Mouse (Mus musculus) midbrain, embryonic 12.5 days (tissue): Measurements from ENCODE around the gene Zbtb25. TPM values are rescaled to one million over a fixed set of nuclear protein-coding genes. Genes with fewer than 3 reads are reported as not detected.

Experiments used
- ATAC-seq: fragments of 200-750 bp; cut with Nextera tagmentation; 2 replicates; pipeline ENCODE4 v1.8.0; 2017; ENCODE audit warnings: low read depth, moderate TSS enrichment, moderate library complexity; ENCODE audit not compliant: low FRiP score
- H3K27ac ChIP-seq: fragments of 300-500 bp; sonication (generic); replicated peaks from 2 replicates; pipeline ENCODE4 v1.5.1; 2016; ENCODE audit warnings: mild to moderate bottlenecking
- H3K27me3 ChIP-seq: fragments of 300-500 bp; sonication (generic); 2 replicates; pipeline ENCODE4 v1.6.1; 2016; ENCODE audit warnings: mild to moderate bottlenecking
- H3K36me3 ChIP-seq: fragments of 300-500 bp; sonication (generic); 2 replicates; pipeline ENCODE4 v1.6.1; 2016
- H3K4me1 ChIP-seq: fragments of 300-500 bp; sonication (generic); 2 replicates; pipeline ENCODE4 v1.6.1; 2016
- H3K4me2 ChIP-seq: fragments of 300-500 bp; sonication (generic); replicated peaks from 2 replicates; pipeline ENCODE4 v1.6.1; 2016; ENCODE audit warnings: mild to moderate bottlenecking, moderate library complexity
- H3K4me3 ChIP-seq: fragments of 300-500 bp; sonication (generic); 2 replicates; pipeline ENCODE4 v1.5.1; 2016; ENCODE audit warnings: mild to moderate bottlenecking
- H3K9ac ChIP-seq: fragments of 300-500 bp; sonication (generic); replicated peaks from 2 replicates; pipeline ENCODE4 v1.6.1; 2016; ENCODE audit warnings: mild to moderate bottlenecking, moderate library complexity
- H3K9me3 ChIP-seq: fragments of 300-500 bp; sonication (generic); 2 replicates; pipeline ENCODE4 v1.6.1; 2016; ENCODE audit warnings: mild to moderate bottlenecking
- WGBS: fragments of 180-500 bp; shearing (Covaris S2); methylation state at CpG from one replicate; pipeline ENCODE4 v1.1.7; 2016; 5-methylcytosine and 5-hydroxymethylcytosine counted together
- polyA plus RNA-seq: library from polyadenylated mRNA; unstranded; fragments of >200 nt; fragmentation: Nextera tagmentation; extraction: Ambion mirVana; gene quantifications from 2 replicates; pipeline ENCODE4 v1.2.1, GENCODE M21; 2016

Gene Zbtb25
- polyA plus RNA-seq, 1 experiment from 2014 or later, result 20.2 TPM

DNA sequence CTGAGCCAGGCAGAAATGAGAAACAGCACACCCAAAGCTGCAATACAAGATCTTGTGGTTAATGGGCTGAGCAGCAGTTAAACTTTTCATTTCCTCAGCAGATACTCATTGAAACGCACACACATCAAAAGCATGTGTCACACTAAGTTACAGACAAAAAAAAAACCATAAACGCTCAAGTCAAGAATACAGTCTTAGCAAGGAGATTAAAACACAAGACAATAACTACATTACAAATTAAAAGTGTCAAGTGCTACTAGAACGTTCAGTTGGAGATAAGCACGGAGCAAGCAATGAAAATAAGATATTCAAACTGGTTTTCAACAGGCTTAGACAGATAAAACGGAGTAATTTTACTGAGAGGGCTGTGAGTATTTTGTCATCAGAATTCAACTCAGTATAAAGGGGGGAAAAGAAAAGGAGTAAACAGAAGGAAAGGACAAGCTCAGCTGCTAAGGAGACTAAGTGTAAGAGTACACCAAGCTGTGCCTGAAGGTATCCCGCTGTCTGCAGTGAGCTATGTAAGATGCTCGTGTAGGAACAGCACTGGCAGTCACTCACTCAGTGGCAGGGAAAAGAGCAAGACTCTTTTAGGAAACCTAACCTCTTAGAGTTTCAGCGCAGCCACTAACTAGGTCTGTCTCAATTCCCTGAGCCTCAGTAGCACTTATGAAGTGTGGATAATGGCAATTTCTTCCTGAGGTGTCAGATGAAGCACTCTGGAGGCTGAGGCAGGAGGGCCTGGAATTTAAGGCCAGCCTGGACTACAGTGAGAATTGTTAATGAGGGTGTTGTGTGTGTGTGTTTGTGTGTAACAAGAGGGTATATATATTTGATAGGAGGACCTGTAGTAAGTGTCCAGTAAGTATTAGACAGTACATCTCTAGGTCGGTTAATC is 7.7 kb downstream of the Zbtb25 start:
- no peak overlapping the region for H3K9ac ChIP-seq
- ATAC-seq, result no peak
- no peak overlapping the region for H3K4me3 ChIP-seq
- no peak overlapping the region for H3K27ac ChIP-seq
- 0 out of 2 replicates have a peak, but pooled peaks cover 6% of the 10 kb centered on the region for H3K4me1 ChIP-seq
- H3K36me3 ChIP-seq, result no peaks in the 10 kb centered on the region; the same call in 1 of the 2 replicates
- no peak overlapping the region for H3K4me2 ChIP-seq
- 75% methylated on average over 9 of the region's 9 CpGs for WGBS
- H3K9me3 ChIP-seq, result no peaks in the 10 kb centered on the region
- H3K27me3 ChIP-seq, result no peaks in the 10 kb centered on the region

DNA sequence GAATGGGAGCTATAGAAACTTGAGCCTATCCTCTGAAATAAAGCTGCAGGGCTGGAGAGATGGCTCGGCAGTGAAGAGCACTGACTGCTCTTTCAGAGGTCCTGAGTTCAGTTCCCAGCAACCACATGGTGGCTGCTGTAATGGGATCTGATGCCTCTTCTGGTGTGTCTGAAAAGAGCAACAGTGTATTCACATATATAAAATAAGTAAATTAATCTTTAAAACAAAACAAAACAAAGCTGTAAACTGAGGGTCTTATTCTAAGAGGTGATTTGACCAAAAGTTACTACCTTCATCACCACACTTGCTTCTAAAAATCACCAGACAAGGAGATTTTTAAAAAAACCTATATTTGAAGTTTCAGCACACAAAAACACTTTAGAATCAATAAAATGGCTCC is 8.5 kb downstream of the Zbtb25 start:
- WGBS, result 46% methylated on average over 1 of the region's 1 CpGs
- H3K9me3 ChIP-seq, result no peaks in the 10 kb centered on the region
- H3K4me2 ChIP-seq, result no peak overlapping the region
- no peak overlapping the region for H3K9ac ChIP-seq
- 0 out of 2 replicates have a peak, but pooled peaks cover 2% of the 10 kb centered on the region for H3K4me1 ChIP-seq
- no peak overlapping the region for H3K27ac ChIP-seq
- H3K27me3 ChIP-seq, result no peaks in the 10 kb centered on the region
- H3K4me3 ChIP-seq, result no peak overlapping the region
- no peaks in the 10 kb centered on the region; the same call in 1 of the 2 replicates for H3K36me3 ChIP-seq
- no peak for ATAC-seq

DNA sequence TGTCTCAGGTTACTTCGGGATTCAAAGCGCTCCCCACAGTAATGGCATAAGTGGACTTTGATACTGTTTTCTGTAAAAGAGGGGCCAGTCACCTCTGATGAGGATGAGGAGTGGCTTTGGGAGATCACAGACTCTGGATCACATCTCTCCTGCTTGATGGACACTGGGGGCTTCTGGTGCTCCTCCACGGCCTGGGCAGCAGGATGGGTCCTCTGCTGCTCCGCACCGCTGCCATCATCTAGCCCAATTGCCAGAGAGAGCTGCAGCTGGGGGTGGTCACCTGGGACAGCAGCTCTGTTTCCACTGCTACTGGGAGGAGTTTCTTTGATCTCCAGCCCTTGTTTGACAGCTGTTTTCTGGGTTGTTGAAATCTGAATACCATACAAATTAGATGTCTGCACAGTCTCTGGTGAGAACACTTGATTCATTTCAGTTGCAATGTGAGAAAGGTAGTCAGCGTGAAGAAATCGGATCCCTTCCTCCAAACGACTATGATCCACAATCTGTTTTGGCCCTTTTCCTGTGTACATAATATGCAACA is 19.7 kb downstream of the Zbtb25 start:
- Histone ChIP-seq H3K4me2 (no peak overlapping the region), H3K9ac (no peak overlapping the region), H3K4me1 (no peaks in the 10 kb centered on the region), H3K4me3 (no peak overlapping the region), H3K9me3 (no peaks in the 10 kb centered on the region), H3K27me3 (no peaks in the 10 kb centered on the region), H3K27ac (no peak overlapping the region), H3K36me3 (peaks cover 39% of the 10 kb centered on the region)
- 89% methylated on average over 8 of the region's 8 CpGs for WGBS
- no peak for ATAC-seq

DNA sequence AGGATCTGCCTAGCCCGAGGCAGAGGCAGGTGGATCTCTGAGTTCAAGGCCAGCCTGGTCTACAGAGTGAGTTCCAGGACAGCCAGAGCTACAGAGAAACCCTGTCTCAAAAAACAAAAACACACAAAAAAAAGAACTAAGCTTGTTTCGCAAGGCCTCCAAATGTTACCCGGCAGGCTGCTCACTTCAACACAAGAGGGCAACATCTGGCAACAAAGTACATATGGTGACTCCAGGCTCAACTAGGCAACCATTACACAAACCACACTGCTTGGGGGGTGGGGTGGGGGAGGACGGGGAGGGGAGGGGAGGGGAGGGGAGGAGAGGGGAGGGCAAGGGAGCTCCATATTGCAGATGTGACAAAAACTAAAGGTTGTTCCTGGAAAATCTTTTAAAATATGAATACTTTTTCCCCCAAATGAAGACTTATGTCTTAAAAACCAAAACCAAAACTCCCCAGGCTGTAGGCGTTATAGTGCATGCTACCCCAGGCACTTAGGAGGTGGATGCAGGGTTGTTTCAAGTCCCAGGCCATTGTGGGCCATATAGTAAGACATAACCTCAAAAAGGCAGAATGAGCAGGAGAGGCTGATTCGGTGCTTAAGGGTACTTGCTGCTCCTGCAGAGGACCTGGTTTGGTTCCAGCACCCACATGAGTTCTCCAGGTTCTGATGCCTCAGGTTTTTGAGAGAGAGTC is 23.5 kb downstream of the Zbtb25 start:
- 75% methylated on average over 6 of the region's 6 CpGs for WGBS
- H3K36me3 ChIP-seq, result peaks cover 37% of the 10 kb centered on the region

DNA sequence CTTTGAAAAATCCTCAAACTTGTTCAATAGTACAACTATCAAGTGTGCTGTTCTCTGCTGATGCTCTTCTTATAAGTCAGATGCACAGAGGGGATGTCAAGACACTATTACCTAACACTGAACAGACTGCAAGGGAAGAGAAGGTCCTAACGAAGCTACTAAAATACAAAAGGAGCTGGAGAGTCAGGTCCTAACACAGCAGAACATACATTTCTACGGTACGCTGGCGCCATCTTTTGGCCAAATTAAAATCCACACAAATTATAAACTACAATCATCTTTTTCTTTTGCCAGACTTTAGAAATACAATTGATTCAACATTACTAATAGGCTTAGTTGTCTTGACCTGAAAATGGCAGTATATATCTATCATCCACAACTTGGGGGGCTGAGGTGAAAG is 28.3 kb downstream of the Zbtb25 start:
- H3K27me3 ChIP-seq, result no peaks in the 10 kb centered on the region
- H3K4me1 ChIP-seq, result no peaks in the 10 kb centered on the region
- no peak for ATAC-seq
- H3K4me3 ChIP-seq, result no peak overlapping the region
- H3K9me3 ChIP-seq, result no peaks in the 10 kb centered on the region
- WGBS, result 6% methylated on average over 4 of the region's 4 CpGs
- H3K9ac ChIP-seq, result no peak overlapping the region
- no peak overlapping the region for H3K4me2 ChIP-seq
- H3K36me3 ChIP-seq, result 0 out of 2 replicates have a peak, but pooled peaks cover 11% of the 10 kb centered on the region
- H3K27ac ChIP-seq, result no peak overlapping the region

More for the DNA sequence above, 23.5 kb downstream of the Zbtb25 start:
- no peaks in the 10 kb centered on the region for H3K4me1 ChIP-seq
- H3K9me3 ChIP-seq, result no peaks in the 10 kb centered on the region
- H3K27ac ChIP-seq, result no peak overlapping the region
- no peak for ATAC-seq
- H3K9ac ChIP-seq, result no peak overlapping the region
- H3K4me3 ChIP-seq, result no peak overlapping the region
- H3K4me2 ChIP-seq, result no peak overlapping the region
- H3K27me3 ChIP-seq, result no peaks in the 10 kb centered on the region

DNA sequence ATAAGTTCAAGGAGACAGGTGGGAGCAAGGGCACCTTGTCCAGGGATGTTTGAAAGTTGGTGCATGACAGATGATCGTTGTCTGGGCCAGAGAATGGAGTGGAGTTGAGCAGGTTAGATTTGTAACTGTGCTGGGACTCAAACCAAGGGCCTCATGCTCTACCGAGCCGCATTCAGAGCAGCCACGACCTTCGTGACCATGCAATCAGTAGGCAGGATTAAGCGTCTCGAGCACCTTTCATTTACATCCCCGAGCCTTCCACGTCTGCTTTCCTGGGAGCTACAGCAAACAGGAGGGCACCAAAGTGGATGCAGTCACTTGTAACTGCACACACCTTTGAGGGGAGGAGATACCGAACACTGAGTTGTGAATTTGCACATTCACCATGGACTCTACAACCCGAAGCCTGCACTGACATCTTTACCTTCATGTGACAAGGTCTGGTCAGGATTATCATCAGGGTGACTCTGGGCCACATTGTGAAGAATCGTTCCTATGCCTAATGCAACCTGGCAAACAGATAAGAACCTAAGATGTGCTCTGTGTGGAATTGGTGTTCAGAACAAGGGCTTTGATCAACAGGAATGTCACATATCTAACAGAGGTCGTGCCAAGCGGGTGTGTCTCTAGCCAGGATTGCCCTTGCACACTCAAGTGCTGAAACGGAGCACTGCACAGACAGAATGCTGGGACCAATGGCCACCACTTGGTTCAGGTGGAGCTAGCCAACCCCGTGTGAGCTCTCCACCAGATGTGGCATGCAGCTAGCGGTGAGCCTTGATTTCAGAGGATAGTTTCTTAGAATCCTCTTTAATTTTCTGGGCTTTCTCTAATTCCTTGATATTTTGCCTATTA is 33.1 kb downstream of the Zbtb25 start:
- no peaks in the 10 kb centered on the region for H3K9me3 ChIP-seq
- H3K36me3 ChIP-seq, result no peaks in the 10 kb centered on the region
- no peak overlapping the region for H3K4me3 ChIP-seq
- ATAC-seq, result no peak
- 77% methylated on average over 17 of the region's 17 CpGs for WGBS
- H3K9ac ChIP-seq, result no peak overlapping the region
- no peaks in the 10 kb centered on the region for H3K27me3 ChIP-seq
- no peak overlapping the region for H3K27ac ChIP-seq
- no peak overlapping the region for H3K4me2 ChIP-seq
- no peaks in the 10 kb centered on the region for H3K4me1 ChIP-seq

DNA sequence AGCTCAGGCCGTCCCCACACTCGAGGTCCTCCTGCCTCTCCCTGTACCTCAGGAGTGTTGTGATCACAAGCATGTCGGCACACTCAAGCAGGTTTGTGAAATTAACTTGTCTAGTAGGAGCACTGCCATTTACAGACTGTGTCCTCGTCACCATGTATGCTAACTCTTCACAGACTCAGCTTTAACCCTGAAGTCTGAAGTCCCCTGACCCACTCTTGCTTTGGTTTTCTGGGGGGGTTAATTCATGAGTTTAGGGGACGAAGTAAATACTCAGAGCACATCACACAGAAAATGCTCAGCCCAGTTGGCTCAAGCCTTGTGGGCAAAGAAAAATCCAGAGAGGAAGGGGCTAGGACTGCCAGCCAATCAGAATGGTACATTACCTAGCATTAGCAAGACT is 33.8 kb downstream of the Zbtb25 start:
- Histone ChIP-seq H3K9me3 (no peaks in the 10 kb centered on the region), H3K36me3 (peaks cover 3% of the 10 kb centered on the region; the same call in 1 of the 2 replicates), H3K4me3 (no peak overlapping the region), H3K4me1 (no peaks in the 10 kb centered on the region), H3K27ac (no peak overlapping the region), H3K4me2 (no peak overlapping the region), H3K9ac (no peak overlapping the region), H3K27me3 (no peaks in the 10 kb centered on the region)
- 85% methylated on average over 5 of the region's 5 CpGs for WGBS
- no peak for ATAC-seq

DNA sequence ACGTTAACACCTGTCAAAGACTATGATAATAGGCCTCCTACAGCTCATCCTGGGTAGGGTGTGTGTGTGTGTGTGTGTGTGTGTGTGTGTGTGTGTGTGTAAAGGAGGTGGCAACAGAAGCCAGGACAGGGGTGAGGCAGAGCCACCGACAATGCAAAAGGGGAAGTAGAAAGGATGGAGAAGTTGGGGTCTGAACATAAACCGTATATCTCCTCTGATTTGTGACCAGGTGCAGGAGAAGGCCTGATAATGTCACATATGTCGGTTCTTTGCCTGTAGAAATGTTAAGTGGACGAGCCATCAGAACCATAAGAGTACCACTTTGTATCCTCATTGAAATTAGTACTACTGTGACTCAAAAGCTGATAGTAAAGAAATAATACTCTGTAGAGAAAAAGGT is 35.7 kb downstream of the Zbtb25 start:
- ATAC-seq, result no peak
- Histone ChIP-seq H3K36me3 (peaks cover 4% of the 10 kb centered on the region; the same call in 1 of the 2 replicates), H3K9me3 (no peaks in the 10 kb centered on the region), H3K9ac (no peak overlapping the region), H3K4me1 (no peaks in the 10 kb centered on the region), H3K27me3 (no peaks in the 10 kb centered on the region), H3K4me3 (no peak overlapping the region), H3K4me2 (no peak overlapping the region), H3K27ac (no peak overlapping the region)
- WGBS, result 89% methylated on average over 5 of the region's 5 CpGs

DNA sequence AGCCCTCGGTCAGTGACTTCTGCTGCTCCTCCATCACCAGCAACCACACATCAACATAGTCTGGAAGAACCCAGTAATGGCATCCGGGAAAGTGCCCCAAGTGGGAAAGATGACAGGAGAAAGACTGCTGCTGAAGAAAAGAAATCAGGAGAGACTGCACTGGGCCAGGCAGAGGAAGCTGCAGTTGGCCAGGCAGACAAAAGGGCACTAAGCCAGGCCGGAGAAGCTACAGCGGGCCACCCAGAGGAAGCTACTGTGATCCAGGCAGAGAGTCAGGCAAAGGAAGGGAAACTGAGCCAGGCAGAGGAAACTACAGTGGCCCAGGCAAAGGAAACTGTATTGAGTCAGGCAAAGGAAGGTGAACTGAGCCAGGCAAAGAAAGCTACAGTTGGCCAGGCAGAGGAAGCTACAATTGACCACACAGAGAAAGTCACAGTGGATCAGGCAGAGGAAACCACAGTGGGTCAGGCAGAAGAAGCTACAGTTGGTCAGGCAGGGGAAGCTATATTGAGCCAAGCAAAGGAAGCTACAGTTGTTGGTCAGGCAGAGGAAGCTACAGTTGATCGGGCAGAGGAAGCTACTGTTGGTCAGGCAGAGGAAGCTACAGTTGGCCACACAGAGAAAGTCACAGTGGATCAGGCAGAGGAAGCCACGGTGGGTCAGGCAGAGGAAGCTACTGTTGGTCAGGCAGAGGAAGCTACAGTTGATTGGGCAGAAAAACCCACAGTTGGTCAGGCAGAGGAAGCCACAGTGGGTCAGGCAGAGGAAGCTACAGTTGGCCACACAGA is 40.6 kb downstream of the Zbtb25 start:
- H3K9ac ChIP-seq, result no peak overlapping the region
- H3K27ac ChIP-seq, result no peak overlapping the region
- peaks cover 15% of the 10 kb centered on the region; the same call in 1 of the 2 replicates for H3K36me3 ChIP-seq
- H3K27me3 ChIP-seq, result no peaks in the 10 kb centered on the region
- no peak overlapping the region for H3K4me3 ChIP-seq
- H3K9me3 ChIP-seq, result no peaks in the 10 kb centered on the region
- ATAC-seq, result no peak
- H3K4me2 ChIP-seq, result no peak overlapping the region
- H3K4me1 ChIP-seq, result 0 out of 2 replicates have a peak, but pooled peaks cover 6% of the 10 kb centered on the region
- WGBS, result 93% methylated on average over 6 of the region's 6 CpGs

DNA sequence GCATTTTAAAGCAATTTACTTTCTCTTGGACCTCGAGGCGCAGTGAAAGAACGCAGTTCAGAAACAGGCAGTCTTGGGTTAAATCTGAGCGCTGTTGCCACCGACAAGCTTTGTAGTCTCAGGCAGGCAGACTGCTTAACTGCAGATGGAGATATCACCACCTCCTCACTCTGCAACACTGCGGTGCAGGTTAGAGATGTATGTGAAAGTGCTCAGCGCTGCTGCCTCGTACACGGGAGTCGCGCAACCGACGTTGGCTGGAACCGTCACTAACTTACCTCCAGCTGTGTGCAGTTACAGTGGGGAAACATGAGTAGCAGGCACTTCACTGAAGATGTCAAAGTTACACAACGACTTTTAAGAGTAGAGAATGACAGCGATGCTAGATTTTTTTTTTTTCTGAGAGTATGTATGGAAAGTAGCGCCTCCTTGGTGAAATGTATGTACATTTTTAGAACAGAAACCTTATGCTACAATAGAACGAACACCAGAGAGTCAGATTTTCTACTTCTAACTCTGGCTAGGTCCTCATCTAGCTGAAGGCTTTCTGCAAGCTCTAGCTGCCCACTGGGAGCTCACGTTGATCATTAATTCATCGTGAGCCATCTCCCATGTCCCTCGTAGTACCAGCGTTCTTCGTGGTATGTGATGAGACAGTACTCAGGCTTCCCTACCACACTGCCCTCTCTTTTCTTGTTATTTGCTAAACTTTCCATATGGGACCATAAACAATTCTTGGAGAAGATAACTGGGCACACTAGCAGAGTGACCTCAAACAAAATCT is 42.8 kb downstream of the Zbtb25 start:
- no peak overlapping the region for H3K9ac ChIP-seq
- no peaks in the 10 kb centered on the region for H3K9me3 ChIP-seq
- peaks cover 15% of the 10 kb centered on the region; the same call in 1 of the 2 replicates for H3K36me3 ChIP-seq
- 0 out of 2 replicates have a peak, but pooled peaks cover 6% of the 10 kb centered on the region for H3K4me1 ChIP-seq
- no peaks in the 10 kb centered on the region for H3K27me3 ChIP-seq
- WGBS, result 91% methylated on average over 23 of the region's 23 CpGs
- H3K4me2 ChIP-seq, result no peak overlapping the region
- no peak overlapping the region for H3K27ac ChIP-seq
- ATAC-seq, result no peak
- no peak overlapping the region for H3K4me3 ChIP-seq
